Mouse (Mus musculus) adrenal gland, adult (tissue): ENCODE measurements around the gene Glod5.
A peak's percentile ranks its signal among the peaks of the same experiment; 100 is the strongest.
"Not testable (repeated sequence)": the region's sequence is repeated elsewhere in the genome, so short reads cannot be mapped to it uniquely, and the experiment has no call there.

Experiments
- DNase-seq, 2 experiments: peaks; one replicate each; pipeline ENCODE4 v3.0.0; 2022 to 2023; ENCODE audit warnings: low spot score in 1 of 2; ENCODE audit not compliant: inconsistent age in 2 of 2

Gene Glod5

DNA sequence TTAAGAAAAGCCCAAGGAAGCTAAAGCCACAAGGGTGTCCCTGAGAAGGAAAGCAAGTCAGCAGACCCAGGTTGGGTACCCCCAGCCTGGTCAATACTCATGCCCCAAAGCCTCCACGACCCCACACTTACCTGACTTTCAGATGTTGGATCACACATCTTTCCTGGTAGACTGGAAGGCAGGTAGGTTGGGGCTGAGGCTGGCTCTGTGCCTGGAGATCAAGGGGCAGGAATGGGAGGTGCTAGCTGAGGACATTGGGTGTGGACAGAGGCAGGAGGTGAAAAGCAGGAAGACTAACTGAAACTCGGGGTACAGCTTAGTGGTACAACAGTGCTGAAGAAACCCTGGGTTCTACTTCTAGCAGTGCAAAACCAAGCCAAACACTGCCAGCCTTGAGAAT lies at the start of gene Glod5:
Glod5 (minus strand) TSS at position 207 of the 400 bp plus-strand sequence.
- DNase-seq = no peak

DNA sequence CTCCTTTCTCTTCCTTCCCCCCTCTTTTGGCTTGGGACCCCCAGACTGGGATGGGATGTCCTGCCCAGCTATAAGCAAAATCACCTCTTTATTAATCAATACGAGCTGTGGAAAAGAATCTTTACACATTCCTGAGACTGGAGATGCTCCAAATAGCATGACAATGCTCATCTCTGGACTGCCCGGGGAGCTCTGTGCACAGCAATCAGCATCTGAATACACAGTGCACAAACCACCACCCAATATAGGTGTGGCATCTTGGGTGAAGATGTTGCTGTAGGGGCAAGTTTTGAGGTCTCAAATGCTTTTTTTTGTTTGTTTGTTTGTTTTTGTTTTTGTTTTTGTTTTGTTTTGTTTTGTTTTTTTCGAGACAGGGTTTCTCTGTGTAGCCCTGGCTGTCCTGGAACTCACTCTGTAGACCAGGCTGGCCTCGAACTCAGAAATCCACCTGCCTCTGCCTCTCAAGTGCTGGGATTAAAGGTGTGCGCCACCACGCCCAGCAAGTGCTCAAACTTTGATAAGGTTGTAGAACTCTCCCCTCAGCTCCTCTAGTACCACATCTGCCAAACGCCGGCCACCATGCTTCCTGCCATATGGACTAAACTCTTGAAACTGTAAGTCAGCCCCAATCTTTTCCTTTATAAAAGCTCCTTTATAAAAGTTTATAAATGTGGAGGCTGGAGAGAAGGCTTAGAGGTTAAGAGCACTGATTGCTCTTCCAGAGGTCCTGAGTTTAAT lies 32.9 kb upstream of the Glod5 start:
- not testable (repeated sequence) for DNase-seq

- no peak for DNase-seq
Observed at GRCm38 (mm10) chrX:8033009-8033408, 14.7 kb upstream of the Glod5 start.

- DNase-seq = no peak
Observed at GRCm38 (mm10) chrX:8026811-8027210, 8.5 kb upstream of the Glod5 start.

- DNase-seq = no peak
Observed at GRCm38 (mm10) chrX:8024795-8025194, 6.5 kb upstream of the Glod5 start.

DNA sequence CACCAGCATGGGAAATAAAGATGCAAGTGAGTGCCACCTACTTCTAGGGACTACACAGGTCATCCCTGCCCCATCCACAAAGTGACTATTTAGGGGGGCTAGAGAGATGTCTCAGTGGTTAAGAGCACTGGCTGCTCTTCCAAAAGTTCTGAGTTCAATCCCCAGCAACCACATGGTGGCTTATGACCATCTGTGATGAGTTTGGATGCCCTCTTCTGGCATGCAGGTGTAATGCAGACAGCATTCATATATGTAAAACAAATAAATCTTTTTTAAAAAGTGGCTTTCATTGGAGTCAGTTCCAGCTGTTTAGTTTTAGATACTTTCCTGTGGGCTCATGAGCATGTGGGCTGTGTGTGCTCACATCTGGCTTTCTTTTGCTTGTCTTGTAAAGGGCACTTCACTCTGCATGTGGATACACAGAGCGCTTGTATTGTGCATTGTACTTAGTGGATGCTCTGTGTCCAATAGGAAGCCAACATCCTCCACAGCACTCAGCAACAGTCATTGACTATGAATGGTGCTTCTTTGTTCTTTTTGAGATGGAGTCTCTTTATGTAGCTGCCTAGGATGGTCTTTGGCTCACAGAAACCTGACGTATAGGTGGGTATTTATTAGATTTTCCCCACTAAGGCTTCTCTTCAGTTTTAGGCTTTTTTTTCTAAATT lies 2.0 kb upstream of the Glod5 start:
- DNase-seq = no peak

GRCm38 (mm10) chrX:8017142-8017541 lies 1.1 kb downstream of the Glod5 start:
- peak; percentile 21 to 69 for DNase-seq

- DNase-seq = peak in 1 of 2 experiments; percentile 32
Observed at GRCm38 (mm10) chrX:8015675-8016074, 2.6 kb downstream of the Glod5 start.

DNA sequence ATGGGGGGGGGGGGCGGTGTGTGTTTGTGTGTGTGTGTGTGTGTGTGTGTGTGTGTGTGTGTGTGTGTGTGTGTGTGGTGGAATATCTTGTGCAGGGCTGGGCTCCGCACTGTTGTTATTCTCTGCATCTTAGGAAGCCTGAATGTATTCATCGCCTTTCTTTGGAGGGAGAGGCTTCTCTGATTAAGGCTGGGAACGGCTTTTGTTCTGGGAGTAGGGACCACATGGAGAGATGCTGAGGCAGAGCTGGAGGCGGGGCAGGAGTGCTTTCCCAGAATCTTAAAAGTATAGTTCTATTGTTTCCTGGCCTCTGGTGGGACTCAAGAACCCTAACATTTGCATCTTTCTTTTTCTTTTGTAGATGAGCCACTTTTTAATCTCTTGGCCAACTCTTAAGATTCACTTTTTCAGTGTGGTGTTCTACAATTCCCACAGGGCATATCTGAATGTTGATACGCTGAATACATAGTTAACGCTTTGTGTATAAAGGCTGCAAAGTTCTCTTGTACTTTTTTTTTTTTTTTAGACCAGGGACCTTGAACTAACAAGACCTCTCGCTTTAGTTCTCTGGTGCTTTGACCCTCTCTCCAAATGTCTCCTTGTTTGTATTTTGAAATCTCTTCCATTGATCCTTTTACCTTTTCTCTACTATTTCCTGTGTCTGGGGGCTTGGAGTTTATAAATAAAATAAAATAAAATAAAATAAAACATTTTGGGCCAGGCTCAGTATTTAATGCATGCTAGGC lies 4.5 kb downstream of the Glod5 start:
- DNase-seq = no peak

- no peak for DNase-seq
Observed at GRCm38 (mm10) chrX:8013157-8013556, 5.1 kb downstream of the Glod5 start.

DNA sequence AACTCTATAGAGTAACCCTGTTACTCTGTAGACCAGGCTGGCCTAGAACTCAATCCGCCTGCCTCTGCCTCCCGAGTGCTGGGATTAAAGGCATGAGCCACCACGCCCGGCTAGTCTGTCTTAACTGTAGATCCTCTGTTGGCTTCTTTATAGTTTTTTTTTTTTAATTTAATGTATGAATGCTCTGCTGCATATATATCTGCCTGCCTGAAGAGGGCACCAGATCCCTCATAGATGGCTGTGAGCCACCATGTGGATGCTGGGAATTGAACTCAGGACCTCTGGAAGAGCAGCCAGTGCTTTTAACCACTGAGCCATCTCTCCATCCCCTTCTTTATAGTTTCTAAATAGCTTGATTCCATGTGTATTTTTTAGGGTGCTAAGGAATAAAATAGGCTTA lies 8.9 kb downstream of the Glod5 start:
- DNase-seq = not testable (repeated sequence)

- no peak for DNase-seq
Observed at GRCm38 (mm10) chrX:8008543-8008942, 9.7 kb downstream of the Glod5 start.

DNA sequence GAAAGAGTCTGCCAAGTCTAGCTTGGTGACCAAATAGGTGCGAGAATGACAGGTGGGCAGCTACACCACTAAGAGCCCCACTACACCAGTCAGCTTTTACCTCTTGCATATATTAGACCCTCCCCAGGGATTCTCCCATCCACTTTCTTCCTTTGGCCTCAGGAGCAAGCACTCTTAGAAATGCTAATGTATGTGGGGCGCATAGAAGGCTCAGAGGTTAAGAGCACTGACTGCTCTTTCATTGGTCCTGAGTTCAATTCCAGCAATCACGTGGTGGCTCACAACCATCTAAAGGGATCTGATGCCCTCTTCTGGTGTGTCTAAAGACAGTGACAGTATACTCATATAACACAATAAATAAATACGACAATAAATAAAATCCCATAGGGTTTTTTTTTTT lies 15.3 kb downstream of the Glod5 start:
- no peak for DNase-seq

GRCm38 (mm10) chrX:8002001-8002400 lies 16.3 kb downstream of the Glod5 start:
- DNase-seq = no peak

DNA sequence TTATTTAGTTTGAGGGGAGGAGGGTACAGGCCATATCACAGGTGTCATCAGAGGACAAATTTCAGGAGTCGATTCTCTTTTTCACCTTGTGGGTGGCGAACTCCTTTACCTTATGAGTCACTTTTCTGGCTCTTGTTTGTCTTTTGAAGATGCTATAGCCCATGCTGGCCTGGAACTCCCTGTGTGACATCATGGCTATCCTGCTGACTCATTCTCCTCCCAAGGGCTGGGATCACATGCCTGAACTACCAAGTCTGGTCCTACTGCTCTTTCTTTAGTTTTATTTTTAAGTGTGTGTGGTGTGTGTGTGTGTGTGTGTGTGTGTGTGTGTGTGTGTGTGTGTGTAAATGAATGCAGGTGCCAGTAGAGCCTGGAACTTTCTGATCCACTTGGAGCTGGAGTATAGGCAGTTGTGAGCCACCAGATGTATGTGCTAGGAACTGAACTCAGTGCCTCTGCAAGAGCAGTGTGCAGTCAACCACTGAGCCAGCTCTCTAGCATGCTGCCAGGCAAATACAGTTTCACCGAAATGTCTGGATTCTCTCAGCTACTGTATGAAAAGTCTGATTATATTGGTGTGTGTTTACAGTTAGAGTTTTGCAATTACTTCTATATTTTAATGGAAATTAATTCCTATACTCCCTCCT lies 17.6 kb downstream of the Glod5 start:
- peak; percentile 35 to 62 for DNase-seq

- no peak for DNase-seq
Observed at GRCm38 (mm10) chrX:7993068-7993735, 25.1 kb downstream of the Glod5 start.

DNA sequence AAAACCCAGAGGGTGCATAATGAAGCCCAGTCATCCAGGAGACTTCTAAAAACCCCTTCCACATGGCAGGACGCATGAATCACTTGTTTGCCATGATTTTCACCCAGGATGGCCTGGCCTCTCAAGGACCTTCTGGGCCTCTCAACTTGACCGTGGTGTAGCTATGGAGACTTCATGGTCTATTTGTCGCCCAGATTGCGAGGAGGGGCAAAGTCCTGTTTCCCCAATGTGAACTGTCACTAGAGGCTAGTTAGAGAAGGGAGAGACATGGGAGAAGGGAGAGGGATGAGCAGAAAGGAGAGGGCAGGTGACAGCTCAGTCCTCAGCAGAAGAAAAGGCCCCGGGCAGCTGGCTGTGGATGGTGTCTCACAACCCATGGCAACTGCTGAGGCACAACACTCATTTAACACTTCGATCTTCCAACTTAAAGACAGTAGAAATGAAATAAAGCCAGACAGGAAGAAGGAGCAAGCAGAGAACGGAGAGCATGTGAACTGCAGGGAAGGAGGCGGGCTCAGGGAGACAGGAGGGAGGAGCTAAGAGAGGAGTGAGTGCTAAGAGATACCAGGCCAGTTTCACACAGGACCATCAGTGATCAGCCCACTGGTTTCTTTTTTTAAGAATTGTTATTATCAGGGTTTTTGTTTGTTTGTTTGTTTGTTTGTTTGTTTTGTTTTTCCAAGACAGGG lies 25.8 kb downstream of the Glod5 start:
- peak in 1 of 2 experiments; percentile 45 for DNase-seq

- no peak for DNase-seq
Observed at GRCm38 (mm10) chrX:7981368-7981767, 36.9 kb downstream of the Glod5 start.

- no peak for DNase-seq
Observed at GRCm38 (mm10) chrX:7977892-7978291, 40.4 kb downstream of the Glod5 start, which contains the start of gene Gata1. Gene Gata1 (minus strand): TSS chrX:7978071.

DNA sequence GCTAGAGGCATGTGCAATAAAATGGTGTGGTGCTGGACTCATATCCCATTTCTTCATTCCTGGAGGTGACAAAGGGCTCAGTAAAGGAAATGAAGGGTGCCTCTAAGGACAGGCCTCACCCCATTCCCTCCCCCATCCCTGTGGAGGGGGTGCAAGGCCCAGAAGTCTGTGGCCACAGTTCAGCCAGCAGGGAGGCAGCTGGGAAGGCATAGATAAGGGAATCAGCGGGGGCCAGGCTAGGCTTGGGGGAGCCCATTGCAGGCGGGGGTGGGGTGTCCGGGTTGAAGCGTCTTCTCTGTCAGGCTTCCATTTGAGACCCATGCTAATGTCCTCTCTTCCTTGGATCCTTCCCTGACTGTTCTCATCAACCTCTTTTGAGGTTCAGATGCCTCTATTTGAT lies 47.0 kb downstream of the Glod5 start:
- no peak for DNase-seq
